Mouse (Mus musculus) liver, embryonic 14.5 days (tissue): ENCODE measurements at regions not wholly inside any gene's neighbourhood (a gene's known extent, or its start where the extent isn't known, plus 50 kb on each side); places are given as distances from the start of the nearest gene placed in this dataset.

Source experiments
- ATAC-seq: fragments of 200-750 bp; cut with Nextera tagmentation; 2 replicates; pipeline ENCODE4 v1.8.0; 2017; ENCODE audit warnings: moderate number of reproducible peaks, mild to moderate bottlenecking, moderate library complexity; ENCODE audit not compliant: insufficient read depth
- DNase-seq, 3 experiments: peaks; one replicate each; pipeline ENCODE4 v3.0.0-alpha.2; 2012 to 2013; ENCODE audit warnings: low read depth in 3 of 3, low spot score in 3 of 3
- H3K27ac ChIP-seq: fragments of 300-500 bp; sonication (generic); 2 replicates; pipeline ENCODE4 v1.5.1; 2014; ENCODE audit warnings: moderate library complexity, mild to moderate bottlenecking, control low read depth, inconsistent platforms
- H3K27me3 ChIP-seq: fragments of 300-500 bp; sonication (generic); 2 replicates; pipeline ENCODE4 v1.6.1; 2014; ENCODE audit warnings: mild to moderate bottlenecking, low read length, moderate library complexity; ENCODE audit not compliant: control insufficient read depth, insufficient read depth
- H3K36me3 ChIP-seq: fragments of 300-500 bp; sonication (generic); replicated peaks from 2 replicates; pipeline ENCODE4 v1.6.1; 2014; ENCODE audit warnings: low read depth; ENCODE audit not compliant: control insufficient read depth, insufficient read depth
- H3K4me1 ChIP-seq, 2 experiments: fragments of 200-500 bp in 1 of 2; fragments of 300-500 bp in 1 of 2; sonication (generic) in 1 of 2; replicated peaks; 2 replicates each; pipeline ENCODE4 v1.6.1; 2012 to 2014; ENCODE audit warnings: antibody characterized with exemption in 1 of 2, inconsistent platforms in 1 of 2, low read length in 1 of 2; ENCODE audit not compliant: control insufficient read depth in 2 of 2, insufficient read depth in 2 of 2
- H3K4me2 ChIP-seq: fragments of 300-500 bp; sonication (generic); 2 replicates; pipeline ENCODE4 v1.6.1; 2014; ENCODE audit warnings: low read depth, mild to moderate bottlenecking, control low read depth, moderate library complexity
- H3K4me3 ChIP-seq, 2 experiments: fragments of 200-500 bp in 1 of 2; fragments of 300-500 bp in 1 of 2; sonication (generic) in 1 of 2; 2 replicates each; pipeline ENCODE4 v1.5.1; 2012 to 2014; ENCODE audit warnings: low read depth in 2 of 2, low read length in 2 of 2, mild to moderate bottlenecking in 2 of 2, control low read depth in 1 of 2, inconsistent platforms in 1 of 2, moderate library complexity in 1 of 2; ENCODE audit not compliant: insufficient read depth in 1 of 2
- H3K9ac ChIP-seq: fragments of 300-500 bp; sonication (generic); replicated peaks from 2 replicates; pipeline ENCODE4 v1.6.1; 2014; ENCODE audit warnings: mild to moderate bottlenecking, control low read depth, moderate library complexity
- H3K9me3 ChIP-seq: fragments of 300-500 bp; sonication (generic); 2 replicates; pipeline ENCODE4 v1.6.1; 2016; ENCODE audit warnings: low read length, mixed read lengths; ENCODE audit not compliant: control insufficient read depth
- CTCF ChIP-seq: IDR thresholded peaks from 2 replicates; pipeline ENCODE4 v1.5.1; 2016; ENCODE audit warnings: antibody characterized with exemption, low read depth, control low read depth
- EP300 ChIP-seq: IDR thresholded peaks from 2 replicates; pipeline ENCODE4 v1.6.1; 2016; ENCODE audit warnings: antibody characterized with exemption, low read depth
- WGBS: fragments of 180-500 bp; shearing (Covaris S2); extraction: QIAGEN DNeasy Blood & Tissue Kit; methylation state at CpG from one replicate; pipeline ENCODE4 v1.1.7; 2014; ENCODE audit not compliant: insufficient replicate concordance; 5-methylcytosine and 5-hydroxymethylcytosine counted together

GRCm38 (mm10) chr10:9509092-9509671 lies 165.8 kb downstream of the Samd5 start:
- Histone ChIP-seq H3K27ac (no peak overlapping the region), H3K36me3 (no peaks in the 10 kb centered on the region), H3K9me3 (no peaks in the 10 kb centered on the region), H3K4me1 (no peaks in the 10 kb centered on the region), H3K4me2 (no peak overlapping the region), H3K4me3 (no peak overlapping the region), H3K27me3 (no peaks in the 10 kb centered on the region), H3K9ac (no peak overlapping the region)
- ATAC-seq (no peak), DNase-seq (no peak)
- 65% methylated on average over 17 of the region's 17 CpGs for WGBS
- TF ChIP-seq EP300: no peak
- TF ChIP-seq CTCF: no peak

GRCm38 (mm10) chr10:9503569-9504493 lies 171.2 kb downstream of the Samd5 start:
- Histone ChIP-seq H3K27ac (no peak overlapping the region), H3K27me3 (no peaks in the 10 kb centered on the region), H3K9ac (no peak overlapping the region), H3K4me2 (no peak overlapping the region), H3K4me1 (no peaks in the 10 kb centered on the region), H3K36me3 (no peaks in the 10 kb centered on the region), H3K4me3 (no peak overlapping the region), H3K9me3 (no peaks in the 10 kb centered on the region)
- DNase-seq (no peak), ATAC-seq (no peak)
- 60% methylated on average over 11 of the region's 11 CpGs for WGBS
- TF ChIP-seq EP300 (no peak), CTCF (no peak)

GRCm38 (mm10) chr10:9498550-9498949 lies 176.5 kb downstream of the Samd5 start:
- no peaks in the 10 kb centered on the region for H3K36me3 ChIP-seq
- no peak for DNase-seq
- 67% methylated on average over 3 of the region's 3 CpGs for WGBS

GRCm38 (mm10) chr10:9497021-9497420 lies 178.0 kb downstream of the Samd5 start:
- Histone ChIP-seq H3K4me1 (no peaks in the 10 kb centered on the region), H3K9ac (no peak overlapping the region), H3K9me3 (no peaks in the 10 kb centered on the region), H3K27ac (no peak overlapping the region), H3K4me2 (no peak overlapping the region), H3K27me3 (no peaks in the 10 kb centered on the region), H3K36me3 (no peaks in the 10 kb centered on the region), H3K4me3 (no peak overlapping the region)
- no peak for TF ChIP-seq CTCF
- no peak for TF ChIP-seq EP300
- DNase-seq: no peak
- 36% methylated on average over 1 of the region's 1 CpGs for WGBS
- no peak for ATAC-seq

More at GRCm38 (mm10) chr10:9498550-9498949, 176.5 kb downstream of the Samd5 start:
- no peak overlapping the region for H3K27ac ChIP-seq
- no peaks in the 10 kb centered on the region for H3K27me3 ChIP-seq
- no peak overlapping the region for H3K9ac ChIP-seq
- no peaks in the 10 kb centered on the region for H3K4me1 ChIP-seq
- TF ChIP-seq EP300 (no peak), CTCF (no peak)
- ATAC-seq: no peak
- H3K4me2 ChIP-seq: no peak overlapping the region
- no peaks in the 10 kb centered on the region for H3K9me3 ChIP-seq
- no peak overlapping the region for H3K4me3 ChIP-seq

- Histone ChIP-seq H3K4me1 (no peaks in the 10 kb centered on the region), H3K4me2 (no peak overlapping the region), H3K27me3 (no peaks in the 10 kb centered on the region), H3K36me3 (no peaks in the 10 kb centered on the region), H3K9me3 (no peaks in the 10 kb centered on the region), H3K27ac (no peak overlapping the region), H3K9ac (no peak overlapping the region), H3K4me3 (no peak overlapping the region)
- TF ChIP-seq CTCF (no peak), EP300 (no peak)
- DNase-seq: no peak
- ATAC-seq: no peak
- WGBS: 14% methylated on average over 6 of the region's 6 CpGs
These were observed 179.8 kb downstream of the Samd5 start for GRCm38 (mm10) chr10:9495143-9495651.
